Mouse (Mus musculus) bone marrow macrophage, adult 2 months (primary cell): ENCODE measurements around the gene Ebi3.

Experiments
- CTCF ChIP-seq: IDR thresholded peaks from 2 replicates; pipeline ENCODE4 v1.5.1; 2012; ENCODE audit warnings: low read depth, mild to moderate bottlenecking, low read length, moderate library complexity
- POLR2A ChIP-seq: IDR thresholded peaks from 2 replicates; pipeline ENCODE4 v1.6.1; 2012; ENCODE audit warnings: mild to moderate bottlenecking, low read depth, low read length, borderline replicate concordance

GRCm38 (mm10) chr17:56003000-56003399, 50.6 kb downstream of the Ebi3 start:
- TF ChIP-seq CTCF = no peak
- TF ChIP-seq POLR2A = no peak
